Mouse (Mus musculus) limb, embryonic 12.5 days (tissue): ENCODE results near the gene Olfr592. TPM values are rescaled to one million over a fixed set of nuclear protein-coding genes. Genes with fewer than 3 reads are reported as not detected.
"Not testable (repeated sequence)": the region's sequence is repeated elsewhere in the genome, so short reads cannot be mapped to it uniquely, and the experiment has no call there.

Experiments
- ATAC-seq: fragments of 200-750 bp; cut with Nextera tagmentation; 2 replicates; pipeline ENCODE4 v1.8.0; 2017; ENCODE audit warnings: low read depth, moderate TSS enrichment; ENCODE audit not compliant: insufficient number of reproducible peaks, insufficient read depth, low FRiP score, low TSS enrichment
- H3K27ac ChIP-seq: fragments of 300-500 bp; sonication (generic); 2 replicates; pipeline ENCODE4 v1.5.1; 2016; ENCODE audit warnings: mild to moderate bottlenecking, moderate library complexity
- H3K27me3 ChIP-seq: fragments of 300-500 bp; sonication (generic); 2 replicates; pipeline ENCODE4 v1.6.1; 2016; ENCODE audit warnings: mild to moderate bottlenecking, moderate library complexity
- H3K36me3 ChIP-seq: fragments of 300-500 bp; sonication (generic); 2 replicates; pipeline ENCODE4 v1.6.1; 2016; ENCODE audit warnings: mild to moderate bottlenecking, moderate library complexity
- H3K4me1 ChIP-seq: fragments of 300-500 bp; sonication (generic); replicated peaks from 2 replicates; pipeline ENCODE4 v1.6.1; 2016
- H3K4me2 ChIP-seq: fragments of 300-500 bp; sonication (generic); 2 replicates; pipeline ENCODE4 v1.6.1; 2016; ENCODE audit warnings: mild to moderate bottlenecking, moderate library complexity
- H3K4me3 ChIP-seq: fragments of 300-500 bp; sonication (generic); replicated peaks from 2 replicates; pipeline ENCODE4 v1.5.1; 2016; ENCODE audit warnings: mild to moderate bottlenecking
- H3K9ac ChIP-seq: fragments of 300-500 bp; sonication (generic); replicated peaks from 2 replicates; pipeline ENCODE4 v1.6.1; 2016; ENCODE audit warnings: mild to moderate bottlenecking, moderate library complexity
- H3K9me3 ChIP-seq: fragments of 300-500 bp; sonication (generic); 2 replicates; pipeline ENCODE4 v1.6.1; 2016; ENCODE audit warnings: mild to moderate bottlenecking, moderate library complexity
- WGBS: fragments of 180-500 bp; shearing (Covaris S2); methylation state at CpG from one replicate; pipeline ENCODE4 v1.1.7; 2016; 5-methylcytosine and 5-hydroxymethylcytosine counted together
- polyA plus RNA-seq: library from polyadenylated mRNA; unstranded; fragments of >200 nt; fragmentation: Nextera tagmentation; extraction: Ambion mirVana; gene quantifications from 2 replicates; pipeline ENCODE4 v1.2.1, GENCODE M21; 2016

Gene Olfr592
- not detected in 2 replicates for polyA plus RNA-seq

GRCm38 (mm10) chr7:103184503-103184902 lies at the start of gene Olfr592:
Olfr592 (plus strand) TSS chr7:103184803.
- not testable (repeated sequence) for H3K36me3 ChIP-seq, ATAC-seq, H3K4me1 ChIP-seq, H3K4me2 ChIP-seq, H3K9me3 ChIP-seq, H3K9ac ChIP-seq, H3K27ac ChIP-seq, H3K4me3 ChIP-seq, H3K27me3 ChIP-seq
- 81% methylated on average over 1 of the region's 1 CpGs for WGBS

GRCm38 (mm10) chr7:103140579-103140978 lies 44.0 kb upstream of the Olfr592 start, which contains the start of gene Olfr588-ps1:
Olfr588-ps1 (plus strand) TSS chr7:103140879.
- no peak for ATAC-seq
- Histone ChIP-seq H3K36me3 (no peaks in the 10 kb centered on the region), H3K27me3 (no peaks in the 10 kb centered on the region), H3K9me3 (no peaks in the 10 kb centered on the region), H3K4me2 (no peak within 1 kb of the TSS), H3K4me3 (no peak within 1 kb of the TSS), H3K4me1 (no peaks in the 10 kb centered on the region), H3K27ac (no peak within 1 kb of the TSS), H3K9ac (no peak within 1 kb of the TSS)
- 76% methylated on average over 1 of the region's 1 CpGs for WGBS

- WGBS, result 58% methylated on average over 2 of the region's 2 CpGs
- no peak for ATAC-seq
Measured at GRCm38 (mm10) chr7:103156256-103156655, 28.3 kb upstream of the Olfr592 start, which contains the start of gene Olfr589. Olfr589 (minus strand) TSS chr7:103156356.

GRCm38 (mm10) chr7:103169697-103170096 lies 14.9 kb upstream of the Olfr592 start:
- Histone ChIP-seq H3K36me3 (no peaks in the 10 kb centered on the region), H3K4me2 (no peak overlapping the region), H3K4me3 (no peak overlapping the region), H3K4me1 (no peaks in the 10 kb centered on the region), H3K27ac (no peak overlapping the region), H3K9ac (no peak overlapping the region), H3K27me3 (no peaks in the 10 kb centered on the region), H3K9me3 (peaks cover 5% of the 10 kb centered on the region; the same call in 1 of the 2 replicates)
- WGBS, result 74% methylated on average over 5 of the region's 5 CpGs
- no peak for ATAC-seq

More at GRCm38 (mm10) chr7:103156256-103156655, 28.3 kb upstream of the Olfr592 start, which contains the start of gene Olfr589:
- Histone ChIP-seq H3K9me3 (no peaks in the 10 kb centered on the region), H3K4me2 (no peak within 1 kb of the TSS), H3K27me3 (no peaks in the 10 kb centered on the region), H3K27ac (no peak within 1 kb of the TSS), H3K9ac (no peak within 1 kb of the TSS), H3K36me3 (no peaks in the 10 kb centered on the region), H3K4me3 (no peak within 1 kb of the TSS), H3K4me1 (no peaks in the 10 kb centered on the region)

GRCm38 (mm10) chr7:103178240-103178639 lies 6.4 kb upstream of the Olfr592 start, which contains the start of gene Olfr591:
Olfr591 (minus strand) TSS chr7:103178340.
- Histone ChIP-seq H3K4me2 (no peak within 1 kb of the TSS), H3K27ac (no peak within 1 kb of the TSS), H3K4me3 (no peak within 1 kb of the TSS), H3K9ac (no peak within 1 kb of the TSS), H3K36me3 (no peaks in the 10 kb centered on the region), H3K27me3 (no peaks in the 10 kb centered on the region), H3K4me1 (no peaks in the 10 kb centered on the region), H3K9me3 (peaks cover 5% of the 10 kb centered on the region; the same call in 1 of the 2 replicates)
- no peak for ATAC-seq
- WGBS, result 76% methylated on average over 1 of the region's 1 CpGs

- H3K9ac ChIP-seq, result no peak within 1 kb of the TSS
- 76% methylated on average over 1 of the region's 1 CpGs for WGBS
- no peak within 1 kb of the TSS for H3K4me2 ChIP-seq
- no peak within 1 kb of the TSS for H3K27ac ChIP-seq
- H3K36me3 ChIP-seq, result no peaks in the 10 kb centered on the region
- H3K4me1 ChIP-seq, result no peaks in the 10 kb centered on the region
- no peaks in the 10 kb centered on the region for H3K9me3 ChIP-seq
- H3K27me3 ChIP-seq, result no peaks in the 10 kb centered on the region
- H3K4me3 ChIP-seq, result no peak within 1 kb of the TSS
- no peak for ATAC-seq
Measured at GRCm38 (mm10) chr7:103211562-103211961, 27.0 kb downstream of the Olfr592 start, which contains the start of gene Olfr593. Olfr593 (plus strand) TSS chr7:103211862.

- ATAC-seq, H3K9me3 ChIP-seq: not testable (repeated sequence)
- 89% methylated on average over 5 of the region's 5 CpGs for WGBS
Measured at GRCm38 (mm10) chr7:103212050-103212449, 27.4 kb downstream of the Olfr592 start.

GRCm38 (mm10) chr7:103216696-103217095 lies 32.1 kb downstream of the Olfr592 start, which contains the start of gene Olfr594:
Olfr594 (plus strand) TSS chr7:103216996.
- Histone ChIP-seq H3K9ac (no peak within 1 kb of the TSS), H3K4me3 (no peak within 1 kb of the TSS), H3K9me3 (no peaks in the 10 kb centered on the region), H3K4me1 (no peaks in the 10 kb centered on the region), H3K27me3 (no peaks in the 10 kb centered on the region), H3K4me2 (no peak within 1 kb of the TSS), H3K36me3 (no peaks in the 10 kb centered on the region), H3K27ac (no peak within 1 kb of the TSS)
- ATAC-seq, result no peak

More at GRCm38 (mm10) chr7:103212050-103212449, 27.4 kb downstream of the Olfr592 start:
- not testable (repeated sequence) for H3K4me3 ChIP-seq, H3K27ac ChIP-seq, H3K27me3 ChIP-seq, H3K4me1 ChIP-seq, H3K4me2 ChIP-seq, H3K36me3 ChIP-seq, H3K9ac ChIP-seq

Other genes starting within 250 kb of the Olfr592 start
- gene Olfr573-ps1, start 242.2 kb upstream of the Olfr592 start, polyA plus RNA-seq, result not detected in 2 replicates
- not detected in 2 replicates for gene Olfr574, start 236.3 kb upstream of the Olfr592 start, polyA plus RNA-seq
- gene Olfr575, start 226.0 kb upstream of the Olfr592 start, polyA plus RNA-seq, result not detected in 2 replicates
- gene Olfr576, start 222.1 kb upstream of the Olfr592 start, polyA plus RNA-seq, result not detected in 2 replicates
- gene Olfr577, start 208.9 kb upstream of the Olfr592 start, polyA plus RNA-seq, result not detected in 2 replicates
- not detected in 2 replicates for gene Olfr578, start 195.5 kb upstream of the Olfr592 start, polyA plus RNA-seq
- gene Olfr582, start 146.8 kb upstream of the Olfr592 start, polyA plus RNA-seq, result not detected in 2 replicates
- gene Olfr583, start 133.5 kb upstream of the Olfr592 start, polyA plus RNA-seq, result not detected in 2 replicates
- gene Olfr584, start 102.9 kb upstream of the Olfr592 start, polyA plus RNA-seq, result not detected in 2 replicates
- gene Olfr585, start 87.1 kb upstream of the Olfr592 start, polyA plus RNA-seq, result not detected in 2 replicates
- not detected in 2 replicates for gene Olfr586, start 59.2 kb upstream of the Olfr592 start, polyA plus RNA-seq
- not detected in 2 replicates for gene Olfr588-ps1, start 43.9 kb upstream of the Olfr592 start, polyA plus RNA-seq
- gene Olfr589, start 28.4 kb upstream of the Olfr592 start, polyA plus RNA-seq, result not detected in 2 replicates
- not detected in 2 replicates for gene Olfr591, start 6.5 kb upstream of the Olfr592 start, polyA plus RNA-seq
- not detected in 2 replicates for gene Olfr593, start 27.1 kb downstream of the Olfr592 start, polyA plus RNA-seq
- not detected in 2 replicates for gene Olfr594, start 32.2 kb downstream of the Olfr592 start, polyA plus RNA-seq
- not detected in 2 replicates for gene Usp17ld, start 67.7 kb downstream of the Olfr592 start, polyA plus RNA-seq
- not detected in 2 replicates for gene Olfr596, start 120.8 kb downstream of the Olfr592 start, polyA plus RNA-seq
- gene Olfr597, start 131.5 kb downstream of the Olfr592 start, polyA plus RNA-seq, result not detected in 2 replicates
- gene Olfr598, start 138.8 kb downstream of the Olfr592 start, polyA plus RNA-seq, result not detected in 2 replicates
- gene Olfr599, start 151.1 kb downstream of the Olfr592 start, polyA plus RNA-seq, result not detected in 2 replicates
- gene Olfr600, start 164.9 kb downstream of the Olfr592 start, polyA plus RNA-seq, result not detected in 2 replicates
- gene Olfr601, start 177.9 kb downstream of the Olfr592 start, polyA plus RNA-seq, result not detected in 2 replicates
- gene Olfr603, start 201.4 kb downstream of the Olfr592 start, polyA plus RNA-seq, result not detected in 2 replicates
- gene Usp17lc, start 230.3 kb downstream of the Olfr592 start, polyA plus RNA-seq, result not detected in 2 replicates